Mouse (Mus musculus): ENCODE measurements around the gene 1700025G04Rik. TPM values are rescaled to one million over a fixed set of nuclear protein-coding genes. Genes with fewer than 3 reads are reported as not detected.

Gene 1700025G04Rik
- polyA plus RNA-seq, 1 experiment from 2014 or later, result 38.4 TPM

GRCm38 (mm10) chr1:151881253-151881652, 208.7 kb downstream of the 1700025G04Rik start:
- no peak overlapping the region for H3K27ac ChIP-seq (replicated peaks)
- H3K36me3 ChIP-seq, result no peaks in the 10 kb centered on the region
- no peaks in the 10 kb centered on the region for H3K27me3 ChIP-seq
- no peak overlapping the region for H3K4me3 ChIP-seq
- no peak for ATAC-seq (ENCODE audit: low FRiP score, low read depth)
- no peaks in the 10 kb centered on the region for H3K9me3 ChIP-seq
- peaks cover 28% of the 10 kb centered on the region for H3K4me1 ChIP-seq
- H3K9ac ChIP-seq (replicated peaks), result no peak overlapping the region
- no peak overlapping the region for H3K4me2 ChIP-seq (replicated peaks)
- WGBS, result 58% methylated on average over 1 of the region's 1 CpGs

GRCm38 (mm10) chr1:151880731-151881130, 209.2 kb downstream of the 1700025G04Rik start:
- Histone ChIP-seq H3K9ac (replicated peaks) (no peak overlapping the region), H3K4me1 (peaks cover 28% of the 10 kb centered on the region), H3K36me3 (no peaks in the 10 kb centered on the region), H3K4me3 (no peak overlapping the region), H3K27me3 (no peaks in the 10 kb centered on the region), H3K4me2 (replicated peaks) (no peak overlapping the region), H3K9me3 (no peaks in the 10 kb centered on the region), H3K27ac (replicated peaks) (no peak overlapping the region)
- WGBS, result 39% methylated on average over 5 of the region's 5 CpGs
- ATAC-seq (ENCODE audit: low FRiP score, low read depth), result no peak

- no peak for ATAC-seq (ENCODE audit: low FRiP score, low read depth)
- Histone ChIP-seq H3K27me3 (no peaks in the 10 kb centered on the region), H3K9ac (replicated peaks) (no peak overlapping the region), H3K4me1 (peaks cover 28% of the 10 kb centered on the region), H3K4me2 (replicated peaks) (no peak overlapping the region), H3K27ac (replicated peaks) (no peak overlapping the region), H3K36me3 (no peaks in the 10 kb centered on the region), H3K9me3 (no peaks in the 10 kb centered on the region), H3K4me3 (no peak overlapping the region)
- 81% methylated on average over 13 of the region's 13 CpGs for WGBS
Measured at GRCm38 (mm10) chr1:151879966-151880365, 210.0 kb downstream of the 1700025G04Rik start.

GRCm38 (mm10) chr1:151879308-151879850, 210.5 kb downstream of the 1700025G04Rik start:
- ATAC-seq (ENCODE audit: low FRiP score, low read depth), result no peak
- peaks cover 28% of the 10 kb centered on the region for H3K4me1 ChIP-seq
- H3K9ac ChIP-seq (replicated peaks), result no peak overlapping the region
- H3K4me3 ChIP-seq, result no peak overlapping the region
- no peaks in the 10 kb centered on the region for H3K27me3 ChIP-seq
- H3K4me2 ChIP-seq (replicated peaks), result no peak overlapping the region
- no peaks in the 10 kb centered on the region for H3K36me3 ChIP-seq
- WGBS, result 86% methylated on average over 11 of the region's 11 CpGs
- H3K27ac ChIP-seq (replicated peaks), result no peak overlapping the region; the same call in 1 of the 2 replicates
- no peaks in the 10 kb centered on the region for H3K9me3 ChIP-seq

- H3K9ac ChIP-seq (replicated peaks), result no peak overlapping the region
- H3K36me3 ChIP-seq, result no peaks in the 10 kb centered on the region
- H3K4me1 ChIP-seq, result peaks cover 28% of the 10 kb centered on the region
- no peaks in the 10 kb centered on the region for H3K27me3 ChIP-seq
- ATAC-seq (ENCODE audit: low FRiP score, low read depth), result no peak
- no peak overlapping the region for H3K4me3 ChIP-seq
- WGBS, result 26% methylated on average over 4 of the region's 4 CpGs
- no peak overlapping the region for H3K27ac ChIP-seq (replicated peaks)
- no peak overlapping the region for H3K4me2 ChIP-seq (replicated peaks)
- H3K9me3 ChIP-seq, result no peaks in the 10 kb centered on the region
Measured at GRCm38 (mm10) chr1:151878411-151878810, 211.5 kb downstream of the 1700025G04Rik start.

GRCm38 (mm10) chr1:151872971-151873370, 217.0 kb downstream of the 1700025G04Rik start:
- no peaks in the 10 kb centered on the region for H3K9me3 ChIP-seq
- H3K36me3 ChIP-seq, result no peaks in the 10 kb centered on the region
- no peak overlapping the region for H3K27ac ChIP-seq (replicated peaks)
- H3K4me2 ChIP-seq (replicated peaks), result no peak overlapping the region
- no peak overlapping the region for H3K4me3 ChIP-seq
- no peaks in the 10 kb centered on the region for H3K27me3 ChIP-seq
- ATAC-seq (ENCODE audit: low FRiP score, low read depth), result no peak
- WGBS, result 84% methylated on average over 5 of the region's 5 CpGs
- H3K9ac ChIP-seq (replicated peaks), result no peak overlapping the region
- H3K4me1 ChIP-seq, result no peaks in the 10 kb centered on the region

GRCm38 (mm10) chr1:151864326-151864725, 225.6 kb downstream of the 1700025G04Rik start:
- Histone ChIP-seq H3K4me1 (no peaks in the 10 kb centered on the region), H3K9me3 (no peaks in the 10 kb centered on the region), H3K9ac (replicated peaks) (no peak overlapping the region), H3K36me3 (no peaks in the 10 kb centered on the region), H3K4me3 (no peak overlapping the region), H3K27me3 (no peaks in the 10 kb centered on the region), H3K27ac (replicated peaks) (no peak overlapping the region), H3K4me2 (replicated peaks) (no peak overlapping the region)
- WGBS, result 92% methylated on average over 6 of the region's 6 CpGs
- ATAC-seq (ENCODE audit: low FRiP score, low read depth), result no peak

GRCm38 (mm10) chr1:151863797-151864147, 226.2 kb downstream of the 1700025G04Rik start:
- Histone ChIP-seq H3K9me3 (no peaks in the 10 kb centered on the region), H3K9ac (replicated peaks) (no peak overlapping the region), H3K27me3 (no peaks in the 10 kb centered on the region), H3K27ac (replicated peaks) (no peak overlapping the region), H3K4me1 (no peaks in the 10 kb centered on the region), H3K36me3 (no peaks in the 10 kb centered on the region), H3K4me3 (no peak overlapping the region), H3K4me2 (replicated peaks) (no peak overlapping the region)
- 89% methylated on average over 12 of the region's 12 CpGs for WGBS
- no peak for ATAC-seq (ENCODE audit: low FRiP score, low read depth)

GRCm38 (mm10) chr1:151863135-151863796, 226.7 kb downstream of the 1700025G04Rik start:
- Histone ChIP-seq H3K9ac (replicated peaks) (no peak overlapping the region), H3K36me3 (no peaks in the 10 kb centered on the region), H3K27ac (replicated peaks) (no peak overlapping the region), H3K27me3 (no peaks in the 10 kb centered on the region), H3K9me3 (no peaks in the 10 kb centered on the region), H3K4me3 (no peak overlapping the region), H3K4me1 (no peaks in the 10 kb centered on the region), H3K4me2 (replicated peaks) (no peak overlapping the region)
- no peak for ATAC-seq (ENCODE audit: low FRiP score, low read depth)
- WGBS, result 87% methylated on average over 17 of the region's 17 CpGs

GRCm38 (mm10) chr1:151862109-151862508, 227.8 kb downstream of the 1700025G04Rik start:
- Histone ChIP-seq H3K9me3 (no peaks in the 10 kb centered on the region), H3K27ac (replicated peaks) (no peak overlapping the region), H3K4me2 (replicated peaks) (no peak overlapping the region), H3K4me3 (no peak overlapping the region), H3K4me1 (no peaks in the 10 kb centered on the region), H3K27me3 (no peaks in the 10 kb centered on the region), H3K9ac (replicated peaks) (no peak overlapping the region), H3K36me3 (no peaks in the 10 kb centered on the region)
- 92% methylated on average over 8 of the region's 8 CpGs for WGBS
- ATAC-seq (ENCODE audit: low FRiP score, low read depth), result no peak

GRCm38 (mm10) chr1:151861334-151861995, 228.5 kb downstream of the 1700025G04Rik start:
- Histone ChIP-seq H3K27me3 (no peaks in the 10 kb centered on the region), H3K4me1 (no peaks in the 10 kb centered on the region), H3K4me3 (no peak overlapping the region), H3K36me3 (no peaks in the 10 kb centered on the region), H3K27ac (replicated peaks) (no peak overlapping the region), H3K9me3 (no peaks in the 10 kb centered on the region), H3K4me2 (replicated peaks) (no peak overlapping the region), H3K9ac (replicated peaks) (no peak overlapping the region)
- ATAC-seq (ENCODE audit: low FRiP score, low read depth), result no peak
- WGBS, result 65% methylated on average over 20 of the region's 20 CpGs

GRCm38 (mm10) chr1:151858474-151858873, 231.5 kb downstream of the 1700025G04Rik start:
- Histone ChIP-seq H3K27me3 (no peaks in the 10 kb centered on the region), H3K4me3 (no peak overlapping the region), H3K9ac (replicated peaks) (no peak overlapping the region), H3K4me2 (replicated peaks) (no peak overlapping the region), H3K9me3 (no peaks in the 10 kb centered on the region), H3K36me3 (no peaks in the 10 kb centered on the region), H3K27ac (replicated peaks) (no peak overlapping the region), H3K4me1 (no peaks in the 10 kb centered on the region)
- no peak for ATAC-seq (ENCODE audit: low FRiP score, low read depth)
- 91% methylated on average over 1 of the region's 1 CpGs for WGBS
